Mouse (Mus musculus) lung, postnatal 0 days (tissue): ENCODE measurements around the gene Kdm2b.

ENCODE experiments used
- CTCF ChIP-seq: IDR thresholded peaks from 2 replicates; pipeline ENCODE4 v1.5.1; 2016; ENCODE audit warnings: antibody characterized with exemption, mild to moderate bottlenecking
- EP300 ChIP-seq: IDR thresholded peaks from 2 replicates; pipeline ENCODE4 v1.6.1; 2016; ENCODE audit warnings: antibody characterized with exemption, mild to moderate bottlenecking, control low read depth

DNA sequence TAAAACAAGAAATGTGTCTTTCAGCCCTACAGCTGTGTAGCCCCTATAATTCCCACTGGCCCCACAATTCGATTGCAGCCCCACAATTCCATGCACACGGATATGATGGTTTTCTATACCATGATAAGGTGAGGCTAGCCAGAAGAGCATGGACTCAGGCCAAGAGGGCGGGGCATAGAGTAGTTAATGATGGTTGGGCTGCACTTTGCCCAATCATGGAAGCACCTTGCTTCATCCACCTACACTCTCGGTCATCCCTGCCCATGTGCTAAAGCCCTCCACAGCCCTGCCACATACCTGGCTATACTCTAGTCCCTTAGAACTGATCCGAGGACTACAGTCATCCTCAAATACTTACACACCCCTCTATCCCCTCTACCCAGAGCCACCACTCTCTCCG is 61.9 kb downstream of the Kdm2b start:
- TF ChIP-seq CTCF, result no peak
- no peak for TF ChIP-seq EP300
